Mouse (Mus musculus) brain, embryonic 14.5 days (tissue): Measurements from ENCODE around the gene Epc2.

Experiments
- CTCF ChIP-seq: fragments of 200-500 bp; IDR thresholded peaks from 2 replicates; pipeline ENCODE4 v1.5.1; 2012; ENCODE audit warnings: inconsistent platforms, mild to moderate bottlenecking, moderate library complexity, borderline replicate concordance; ENCODE audit not compliant: insufficient read depth, insufficient read length; ENCODE audit errors: extremely low read depth
- POLR2A ChIP-seq: fragments of 200-500 bp; IDR thresholded peaks from 2 replicates; pipeline ENCODE4 v1.6.1; 2012; ENCODE audit warnings: mild to moderate bottlenecking, inconsistent platforms, borderline replicate concordance; ENCODE audit not compliant: poor library complexity, insufficient read depth, insufficient read length, severe bottlenecking; ENCODE audit errors: extremely low read depth

- TF ChIP-seq CTCF (no peak), POLR2A (no peak)
Observed at GRCm38 (mm10) chr2:49446238-49446637, 5.0 kb upstream of the Epc2 start.
